ENCODE assay signal across 8 mouse cellular contexts in genomic region chr8:88755175-88755791, GRCm38 (mm10). TPM values are rescaled to one million over a fixed set of nuclear protein-coding genes. Genes with fewer than 3 reads are reported as not detected.
DNase-seq lines count a peak whose midpoint lies in the region; ATAC-seq lines count a peak whose summit lies in the region.

No protein-coding gene starts in this region.

- H3K9me3 ChIP-seq in hindbrain, embryonic 15.5 days = no peaks in the 10 kb centered on the region

- WGBS in hindbrain, embryonic 15.5 days = 2% methylated on average over 14 of the region's 14 CpGs

- H3K4me3 ChIP-seq in hindbrain, embryonic 15.5 days = peak overlapping the region; percentile 21

- DNase-seq in T-cell, adult 2 months (ENCODE audit: low spot score) = peak; percentile 74
- peak; percentile 82 to 87 for DNase-seq in cerebellum, postnatal 36 days
- DNase-seq in gastrocnemius, adult 18-20 months (ENCODE audit: low spot score) = peak; percentile 81
- DNase-seq in layer of hippocampus, postnatal 36 days = peak; percentile 80 to 86
- peak; percentile 83 for DNase-seq in lung, postnatal 25 days (ENCODE audit: low spot score)
- peak; percentile 94 for DNase-seq in retina, embryonic 14.5 days (ENCODE audit: low spot score)
- DNase-seq in thymus, postnatal 36 days = peak; percentile 75 to 79

- 0 out of 2 replicates have a peak, but pooled peaks cover 9% of the 10 kb centered on the region for H3K27me3 ChIP-seq in hindbrain, embryonic 15.5 days

- no peaks in the 10 kb centered on the region; the same call in 1 of the 2 replicates for H3K36me3 ChIP-seq in hindbrain, embryonic 15.5 days

- peak overlapping the region; percentile 51 for H3K4me2 ChIP-seq in hindbrain, embryonic 15.5 days

- peaks cover 3% of the 10 kb centered on the region; the same call in 1 of the 2 replicates for H3K4me1 ChIP-seq in hindbrain, embryonic 15.5 days (replicated peaks)

- peak; percentile 83 for ATAC-seq in hindbrain, embryonic 15.5 days (ENCODE audit: low FRiP score, low read depth)

- no peak overlapping the region for H3K9ac ChIP-seq in hindbrain, embryonic 15.5 days

- no peak overlapping the region for H3K27ac ChIP-seq in hindbrain, embryonic 15.5 days (replicated peaks)

RNA-seq across cellular contexts. Expression of gene Cyld, which starts 58.5 kb away (rescaled TPM):
- 10 to 100 TPM; 20.9 to 22.8 TPM for total RNA-seq in gastrocnemius, adult 18-20 months (2021)
- 12.3 and 16.7 TPM in 2 replicates for polyA plus RNA-seq in hindbrain, embryonic 15.5 days (2015; fragmentation: Nextera tagmentation; extraction: Ambion mirVana)
- total RNA-seq in layer of hippocampus, postnatal 36 days (2021) = 10 to 100 TPM; 83.1 to 89.8 TPM
